Mouse (Mus musculus) monocyte, adult 59 days (primary cell): ENCODE measurements around the gene Slamf7. TPM values are rescaled to one million over a fixed set of nuclear protein-coding genes. Genes with fewer than 3 reads are reported as not detected.

Source experiments
- total RNA-seq, 2 experiments: library from RNA; stranded (reverse); gene quantifications; one replicate each; pipeline ENCODE4 v1.2.4; 2023

The Slamf7 gene
- 10 to 100 TPM; 26.0 to 31.1 TPM for total RNA-seq

GRCm38 (mm10) chr1:171652734-171653133 is at the start of gene Slamf7:
Slamf7 (minus strand) TSS chr1:171653035.

GRCm38 (mm10) chr1:171681531-171682299 is 28.9 kb upstream of the Slamf7 start, which contains the start of gene Cd48:
Cd48 (plus strand) TSS chr1:171682009.

GRCm38 (mm10) chr1:171607176-171607575 is 45.7 kb downstream of the Slamf7 start, which contains the start of gene Ly9:
Ly9 (minus strand) TSS chr1:171607410.

Other genes with a start within 250 kb of the Slamf7 start
- gene Usf1, start 241.7 kb downstream of the Slamf7 start, total RNA-seq = 100 to 1,000 TPM; 195 to 199 TPM
- gene Tstd1, start 234.2 kb downstream of the Slamf7 start, total RNA-seq = 1 to 10 TPM; 9.1 to 9.9 TPM
- 10 to 100 TPM in 1 of 2 experiments, 1 to 10 TPM in 1; 8.2 to 11.3 TPM for gene F11r, start 215.5 kb downstream of the Slamf7 start, total RNA-seq
- 10 to 100 TPM in 1 of 2 experiments, 1 to 10 TPM in 1; 9.1 to 11.1 TPM for gene Alyref2, start 149.6 kb downstream of the Slamf7 start, total RNA-seq
- 1 to 10 TPM; 1.9 TPM for gene Itln1, start 117.7 kb downstream of the Slamf7 start, total RNA-seq
- gene Cd244a, start 93.8 kb downstream of the Slamf7 start, total RNA-seq = 100 to 1,000 TPM; 161 to 167 TPM
- gene Ly9, start 45.6 kb downstream of the Slamf7 start, total RNA-seq = 10 to 100 TPM; 50.1 to 52.0 TPM
- gene Cd48, start 29.0 kb upstream of the Slamf7 start, total RNA-seq = 100 to 1,000 TPM; 216 to 236 TPM
- under 1 TPM; 0.60 to 0.70 TPM for gene Slamf1, start 114.1 kb upstream of the Slamf7 start, total RNA-seq
- 100 to 1,000 TPM; 157 to 174 TPM for gene Cd84, start 186.7 kb upstream of the Slamf7 start, total RNA-seq
- 10 to 100 TPM; 11.9 to 13.5 TPM for gene Gm10521, start 242.6 kb upstream of the Slamf7 start, total RNA-seq